Mouse (Mus musculus) G1E (cell line): ENCODE measurements around the gene Pias1. TPM values are rescaled to one million over a fixed set of nuclear protein-coding genes. Genes with fewer than 3 reads are reported as not detected.

ENCODE experiments used
- ATAC-seq: 2 replicates; pipeline ENCODE4 v1.8.0; 2016; ENCODE audit warnings: mild to moderate bottlenecking; ENCODE audit not compliant: insufficient number of reproducible peaks, poor library complexity, low FRiP score, severe bottlenecking; ENCODE audit errors: extremely low read depth
- DNase-seq: peaks from one replicate; pipeline ENCODE4 v3.0.0; 2012; ENCODE audit warnings: low spot score
- H3K27me3 ChIP-seq: 2 replicates; pipeline ENCODE4 v1.6.1; 2012; ENCODE audit warnings: mild to moderate bottlenecking, low read length, inconsistent platforms; ENCODE audit not compliant: insufficient read depth
- H3K36me3 ChIP-seq: replicated peaks from 2 replicates; pipeline ENCODE3; 2012; ENCODE audit warnings: mild to moderate bottlenecking, inconsistent platforms
- H3K4me1 ChIP-seq: 2 replicates; pipeline ENCODE4 v1.6.1; 2012; ENCODE audit warnings: low read depth, low read length, inconsistent platforms, mixed read lengths; ENCODE audit not compliant: insufficient read depth
- H3K4me3 ChIP-seq: 2 replicates; pipeline ENCODE4 v1.5.1; 2012; ENCODE audit warnings: low read depth, mild to moderate bottlenecking, inconsistent platforms, low read length, moderate library complexity, mixed read lengths
- H3K9me3 ChIP-seq: replicated peaks from 2 replicates; pipeline ENCODE4 v1.6.1; 2012; ENCODE audit warnings: inconsistent platforms
- CTCF ChIP-seq: IDR thresholded peaks from 2 replicates; pipeline ENCODE4 v1.5.1; 2012; ENCODE audit warnings: low read depth, low read length, inconsistent platforms, mixed read lengths
- GATA1 ChIP-seq: IDR thresholded peaks from 2 replicates; pipeline ENCODE4 v1.6.1; 2012; ENCODE audit warnings: borderline replicate concordance, low read length, inconsistent platforms, mixed read lengths
- GATA2 ChIP-seq: IDR thresholded peaks from 2 replicates; pipeline ENCODE4 v1.6.1; 2012; ENCODE audit warnings: low read depth, low read length, inconsistent platforms, borderline replicate concordance
- POLR2AphosphoS5 ChIP-seq: IDR thresholded peaks from 2 replicates; pipeline ENCODE4 v1.6.1; 2012; ENCODE audit warnings: low read depth, low read length, inconsistent platforms; ENCODE audit not compliant: insufficient replicate concordance
- TAL1 ChIP-seq: conservative IDR thresholded peaks from 2 replicates; pipeline ENCODE4 v1.6.1; 2012; ENCODE audit warnings: low read depth, low read length, inconsistent platforms, mixed read lengths
- polyA plus RNA-seq: library from polyadenylated mRNA; stranded (reverse); fragments of >175 nt; gene quantifications from 2 replicates; pipeline ENCODE4 v1.2.3, GENCODE M21; 2012
- total RNA-seq, 2 experiments: library from RNA; stranded (forward) in 1 of 2; stranded (reverse) in 1 of 2; fragments of 200-1000 nt in 1 of 2; fragments of >200 nt in 1 of 2; fragmentation: Nextera tagmentation in 1 of 2; gene quantifications; 2 replicates each; pipeline ENCODE4 v1.2.3; 2014 to 2017

Pias1 gene
- total and polyA plus RNA-seq, 3 experiments, result 1.5 to 125 (median 51.6) TPM

DNA sequence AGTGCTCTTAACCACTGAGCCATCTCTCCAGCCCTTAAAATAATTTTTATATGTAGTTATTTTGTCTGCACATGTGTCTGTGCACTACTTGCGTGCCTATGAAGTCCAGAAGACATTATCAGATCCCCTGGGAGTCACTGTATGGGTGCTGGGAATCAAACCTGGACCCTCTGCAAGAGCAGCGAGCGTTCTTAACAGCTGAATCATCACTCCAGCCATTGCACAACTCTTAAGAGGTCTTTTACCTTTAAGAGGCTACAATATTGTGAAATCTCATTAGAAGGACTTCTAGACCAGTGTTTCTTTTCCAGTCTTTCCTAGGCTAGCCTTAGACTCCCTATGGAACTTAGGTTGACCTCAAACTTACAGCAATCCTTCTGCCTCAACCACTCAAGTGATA lies 21.7 kb downstream of the Pias1 start:
- no peak overlapping the region for H3K4me3 ChIP-seq
- H3K4me1 ChIP-seq, result peaks cover 11% of the 10 kb centered on the region; the same call in 1 of the 2 replicates
- no peaks in the 10 kb centered on the region for H3K9me3 ChIP-seq
- TF ChIP-seq POLR2AphosphoS5 (no peak), TAL1 (no peak), GATA2 (no peak), CTCF (no peak), GATA1 (no peak)
- no peaks in the 10 kb centered on the region for H3K27me3 ChIP-seq
- H3K36me3 ChIP-seq, result peaks cover 27% of the 10 kb centered on the region
- ATAC-seq (no peak), DNase-seq (no peak)

DNA sequence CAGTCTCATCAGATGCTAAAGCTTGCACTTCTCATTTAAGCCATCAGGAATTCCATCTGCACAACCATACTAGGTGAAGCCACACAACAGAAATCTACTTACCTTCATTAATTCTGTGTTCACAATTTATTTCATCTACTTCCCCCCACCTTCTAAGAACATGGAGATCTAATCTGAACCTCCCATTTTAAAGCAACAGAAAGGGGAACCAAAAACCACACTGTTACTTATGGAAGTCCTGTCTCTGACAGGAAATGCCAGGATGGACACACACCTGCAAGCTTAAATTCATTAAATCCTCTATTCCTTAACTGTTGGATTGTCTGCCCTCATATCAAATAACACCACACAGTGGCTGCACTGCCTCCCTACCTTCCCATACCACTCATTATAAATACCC lies 35.0 kb downstream of the Pias1 start:
- DNase-seq, result peak; percentile 16
- Histone ChIP-seq H3K36me3 (peaks cover 22% of the 10 kb centered on the region), H3K4me1 (peaks cover 28% of the 10 kb centered on the region), H3K27me3 (no peaks in the 10 kb centered on the region), H3K4me3 (no peak overlapping the region), H3K9me3 (no peaks in the 10 kb centered on the region)
- no peak for ATAC-seq
- TF ChIP-seq CTCF (no peak), TAL1 (no peak), GATA2 (no peak), POLR2AphosphoS5 (no peak), GATA1 (no peak)

DNA sequence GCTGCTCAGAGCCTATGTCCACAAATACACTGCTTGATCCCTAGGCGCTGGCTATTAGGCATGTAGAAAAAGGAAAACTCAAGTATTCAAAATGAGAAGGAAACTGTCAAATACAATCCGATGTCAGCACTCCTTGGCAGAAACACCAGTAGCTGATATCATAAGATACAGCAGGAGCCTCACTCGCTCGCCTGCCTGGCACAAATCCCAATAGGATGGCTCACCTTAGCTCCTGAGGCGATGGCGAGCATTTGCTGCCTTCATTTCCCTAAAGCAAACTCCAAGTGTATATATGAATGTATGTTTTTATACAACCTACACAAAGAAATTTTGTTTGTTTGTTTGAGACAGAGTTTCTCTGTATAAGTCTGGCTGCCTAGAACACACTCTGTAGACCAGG lies 42.4 kb downstream of the Pias1 start:
- DNase-seq (no peak), ATAC-seq (no peak)
- H3K9me3 ChIP-seq, result peaks cover 4% of the 10 kb centered on the region
- H3K36me3 ChIP-seq, result peaks cover 44% of the 10 kb centered on the region
- no peaks in the 10 kb centered on the region for H3K4me1 ChIP-seq
- no peak for TF ChIP-seq CTCF
- TF ChIP-seq GATA1, result no peak
- TF ChIP-seq POLR2AphosphoS5, result no peak
- no peak for TF ChIP-seq TAL1
- TF ChIP-seq GATA2, result no peak
- H3K27me3 ChIP-seq, result no peaks in the 10 kb centered on the region
- H3K4me3 ChIP-seq, result no peak overlapping the region

DNA sequence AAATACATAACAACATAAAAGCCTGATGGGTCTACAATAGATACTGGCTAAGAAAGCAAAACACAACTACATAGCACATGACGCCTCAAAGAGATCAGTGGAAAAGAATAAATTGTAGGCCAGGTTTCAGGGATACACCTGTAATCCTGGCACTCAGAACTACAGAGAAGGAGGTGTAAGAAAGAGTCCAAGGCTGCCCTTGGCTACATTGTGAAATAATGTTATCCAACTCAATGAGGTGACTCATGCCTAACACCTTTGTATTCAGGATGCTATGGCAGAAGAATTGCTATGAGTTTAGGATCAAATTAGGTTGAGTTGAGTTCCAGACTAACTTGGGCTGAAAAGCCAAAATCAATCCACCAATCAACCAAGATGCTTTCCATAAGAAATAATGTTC lies 43.7 kb downstream of the Pias1 start:
- ATAC-seq, result no peak
- H3K36me3 ChIP-seq, result peaks cover 50% of the 10 kb centered on the region
- no peak overlapping the region for H3K4me3 ChIP-seq
- no peaks in the 10 kb centered on the region for H3K27me3 ChIP-seq
- DNase-seq, result no peak
- peaks cover 5% of the 10 kb centered on the region; the same call in 1 of the 2 replicates for H3K4me1 ChIP-seq
- TF ChIP-seq GATA2 (no peak), POLR2AphosphoS5 (no peak), TAL1 (no peak), CTCF (no peak), GATA1 (no peak)
- H3K9me3 ChIP-seq, result peaks cover 4% of the 10 kb centered on the region

DNA sequence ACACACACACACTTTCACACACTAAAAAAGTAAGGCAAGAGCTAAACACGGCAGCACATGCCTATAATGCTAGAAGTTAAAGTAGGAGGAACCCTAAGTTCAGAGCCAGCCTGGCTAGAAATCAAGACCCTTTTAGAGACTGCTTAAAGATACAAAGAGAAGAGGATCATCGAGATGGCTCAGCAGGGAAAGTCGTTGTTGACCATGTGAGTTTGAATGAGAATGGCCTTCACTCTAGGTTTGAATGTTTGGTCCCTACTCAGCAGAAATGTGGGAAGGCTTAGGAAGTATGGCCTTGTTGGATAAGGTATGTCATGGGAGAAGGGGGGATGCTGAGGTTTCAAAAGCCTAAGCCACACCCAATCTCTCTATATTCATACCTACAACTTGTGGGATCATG lies 46.8 kb downstream of the Pias1 start:
- H3K27me3 ChIP-seq, result no peaks in the 10 kb centered on the region
- H3K4me1 ChIP-seq, result peaks cover 20% of the 10 kb centered on the region
- H3K36me3 ChIP-seq, result peaks cover 45% of the 10 kb centered on the region
- no peaks in the 10 kb centered on the region for H3K9me3 ChIP-seq
- no peak for DNase-seq
- no peak for TF ChIP-seq POLR2AphosphoS5
- no peak for TF ChIP-seq TAL1
- no peak for TF ChIP-seq GATA2
- no peak for TF ChIP-seq GATA1
- TF ChIP-seq CTCF, result no peak
- ATAC-seq, result no peak
- H3K4me3 ChIP-seq, result no peak overlapping the region

DNA sequence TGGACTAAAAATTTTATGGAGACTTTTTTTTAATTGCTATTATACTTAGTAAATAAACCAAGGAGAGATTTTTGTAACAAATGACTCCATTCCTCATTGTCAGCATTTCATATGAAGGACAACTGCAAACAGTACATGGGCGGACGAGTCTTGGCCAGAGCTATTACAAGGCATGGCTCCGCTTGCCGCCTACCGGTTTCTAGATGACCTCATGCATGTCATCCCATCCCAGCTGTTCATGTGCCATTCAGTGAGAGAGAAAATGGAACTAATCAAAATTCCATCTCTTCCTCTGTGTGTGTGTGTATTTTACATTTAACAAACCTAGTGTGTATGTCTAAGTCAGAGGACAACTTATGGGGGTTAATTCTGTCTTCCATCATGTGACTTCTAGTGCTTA lies 51.9 kb downstream of the Pias1 start:
- H3K4me1 ChIP-seq, result peaks cover 53% of the 10 kb centered on the region
- no peak for ATAC-seq

More for the DNA sequence above, 51.9 kb downstream of the Pias1 start:
- Histone ChIP-seq H3K27me3 (no peaks in the 10 kb centered on the region), H3K9me3 (no peaks in the 10 kb centered on the region), H3K36me3 (peaks cover 23% of the 10 kb centered on the region), H3K4me3 (no peak overlapping the region)
- no peak for DNase-seq
- TF ChIP-seq CTCF (no peak), TAL1 (no peak), GATA2 (no peak), GATA1 (no peak), POLR2AphosphoS5 (no peak)
